Mouse (Mus musculus) ovary, adult 10 weeks (tissue): ENCODE results near the gene B4galt7. TPM values are rescaled to one million over a fixed set of nuclear protein-coding genes. Genes with fewer than 3 reads are reported as not detected.

ENCODE experiments used
- polyA plus RNA-seq: library from polyadenylated mRNA; stranded (reverse); fragments of 350-450 nt; fragmentation: Illumina TruSeq; extraction: RNeasy Lipid Tissue Mini Kit (QIAGEN cat#74804); gene quantifications from one replicate; pipeline ENCODE4 v1.2.3, GENCODE M21; 2014

B4galt7 gene
- 1.7 TPM for polyA plus RNA-seq

GRCm38 (mm10) chr13:55599566-55600540 lies at the start of gene B4galt7:
Gene B4galt7, plus strand, starts transcription at chr13:55599896.

DNA sequence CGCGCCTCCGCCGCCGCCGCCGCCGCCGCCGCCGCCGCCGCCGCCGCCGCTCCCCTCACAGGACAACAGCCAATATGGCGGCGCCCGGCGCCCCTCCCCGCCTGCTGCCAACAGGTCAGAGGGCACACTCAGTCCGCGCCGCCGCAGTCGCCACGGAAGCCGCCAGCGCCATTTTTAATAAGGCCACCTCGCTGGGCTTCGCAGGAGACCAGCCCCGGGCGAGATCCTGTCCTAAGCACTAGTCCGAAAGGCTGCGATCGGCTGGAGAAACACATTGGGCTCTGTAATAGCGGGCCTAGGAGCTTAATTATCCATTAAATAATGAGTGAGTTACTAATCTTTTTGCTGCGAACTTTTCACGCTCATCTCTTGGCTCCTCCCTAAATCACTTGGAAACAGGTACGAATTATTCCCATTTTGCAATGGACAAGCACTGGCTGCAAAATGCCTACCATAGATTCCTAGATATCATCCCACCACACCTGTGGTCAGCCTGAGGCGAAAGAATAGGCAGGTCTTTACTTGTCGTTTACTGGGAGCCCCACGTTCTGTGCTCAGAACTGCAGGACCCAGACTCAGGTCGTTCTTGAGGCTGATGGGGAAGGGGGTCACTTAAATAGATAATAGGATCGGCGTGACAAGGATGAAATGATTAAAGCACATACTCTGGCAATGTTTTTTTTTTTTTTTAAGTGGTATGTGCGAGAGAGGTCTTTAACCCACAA lies 28.5 kb upstream of the B4galt7 start, which contains the start of gene Fam193b:
Gene Fam193b, minus strand, starts transcription at position 94 of the 725 bp plus-strand sequence.

GRCm38 (mm10) chr13:55573432-55573831 lies 26.3 kb upstream of the B4galt7 start, which contains the start of gene Tmed9:
Gene Tmed9, plus strand, starts transcription at chr13:55573732.

GRCm38 (mm10) chr13:55622649-55623541 lies 23.2 kb downstream of the B4galt7 start, which contains the start of gene Caml:
Gene Caml, plus strand, starts transcription at chr13:55623005.

GRCm38 (mm10) chr13:55634639-55635127 lies 35.0 kb downstream of the B4galt7 start, which contains the start of gene Ddx46:
Gene Ddx46, plus strand, starts transcription at chr13:55635027.

Other genes starting within 250 kb of the B4galt7 start
- gene Lman2, start 237.1 kb upstream of the B4galt7 start, polyA plus RNA-seq = 34.2 TPM
- gene Rgs14, start 230.2 kb upstream of the B4galt7 start, polyA plus RNA-seq = not detected
- gene Slc34a1, start 201.7 kb upstream of the B4galt7 start, polyA plus RNA-seq = not detected
- not detected for gene Pfn3, start 184.7 kb upstream of the B4galt7 start, polyA plus RNA-seq
- gene F12, start 173.1 kb upstream of the B4galt7 start, polyA plus RNA-seq = not detected
- 4.1 TPM for gene Grk6, start 154.8 kb upstream of the B4galt7 start, polyA plus RNA-seq
- gene Prr7, start 135.6 kb upstream of the B4galt7 start, polyA plus RNA-seq = not detected
- 3.1 TPM for gene Dbn1, start 111.8 kb upstream of the B4galt7 start, polyA plus RNA-seq
- gene Pdlim7, start 86.2 kb upstream of the B4galt7 start, polyA plus RNA-seq = 0.43 TPM
- not detected for gene Dok3, start 70.6 kb upstream of the B4galt7 start, polyA plus RNA-seq
- 2.7 TPM for gene Ddx41, start 63.2 kb upstream of the B4galt7 start, polyA plus RNA-seq
- gene Fam193b, start 28.8 kb upstream of the B4galt7 start, polyA plus RNA-seq = 4.6 TPM
- gene Tmed9, start 26.2 kb upstream of the B4galt7 start, polyA plus RNA-seq = 84.6 TPM
- 59.7 TPM for gene Caml, start 23.1 kb downstream of the B4galt7 start, polyA plus RNA-seq
- 86.1 TPM for gene Ddx46, start 35.1 kb downstream of the B4galt7 start, polyA plus RNA-seq
- gene B230219D22Rik, start 93.2 kb downstream of the B4galt7 start, polyA plus RNA-seq = 208 TPM
- gene Txndc15, start 114.8 kb downstream of the B4galt7 start, polyA plus RNA-seq = 112 TPM
- gene Pcbd2, start 127.5 kb downstream of the B4galt7 start, polyA plus RNA-seq = 14.5 TPM
- gene Catsper3, start 184.7 kb downstream of the B4galt7 start, polyA plus RNA-seq = not detected
- gene Pitx1, start 236.3 kb downstream of the B4galt7 start, polyA plus RNA-seq = not detected